Mouse (Mus musculus): Measurements from ENCODE around the gene 2410137M14Rik.

GRCm38 (mm10) chr17:36952631-36953030, 28.4 kb downstream of the 2410137M14Rik start:
- TF ChIP-seq CTCF (IDR thresholded peaks at IDR 0.05; ENCODE audit: low read depth, low read length), result no peak
- no peak for TF ChIP-seq EP300 (IDR thresholded peaks at IDR 0.05; ENCODE audit: insufficient read depth, low read depth, low read length)
- no peak for TF ChIP-seq POLR2A (IDR thresholded peaks at IDR 0.05; ENCODE audit: insufficient read depth, low read length)

Measured in ES-Bruce4 (cell line).